Mouse (Mus musculus): ENCODE results near the gene Krtap3-2. TPM values are rescaled to one million over a fixed set of nuclear protein-coding genes. Genes with fewer than 3 reads are reported as not detected.

Krtap3-2 gene
- polyA plus RNA-seq, 1 experiment, result not detected

GRCm38 (mm10) chr11:99547892-99548291, 8.8 kb downstream of the Krtap3-2 start:
- Histone ChIP-seq H3K4me1 (ENCODE audit: control insufficient read depth, insufficient read depth, low read length) (no peaks in the 10 kb centered on the region), H3K27ac (ENCODE audit: control insufficient read depth, insufficient read depth, low read depth, low read length, poor library complexity) (no peak overlapping the region), H3K4me3 (replicated peaks; ENCODE audit: control insufficient read depth, low read depth, low read length) (no peak overlapping the region)
- TF ChIP-seq POLR2A (IDR thresholded peaks at IDR 0.05; ENCODE audit: borderline replicate concordance, control insufficient read depth, low read depth, low read length), result no peak

GRCm38 (mm10) chr11:99539721-99540120, 16.9 kb downstream of the Krtap3-2 start:
- 80% methylated on average over 9 of the region's 9 CpGs for WGBS
- no peaks in the 10 kb centered on the region for H3K4me1 ChIP-seq (ENCODE audit: control insufficient read depth, insufficient read depth, low read length)
- no peak overlapping the region for H3K4me3 ChIP-seq (replicated peaks; ENCODE audit: control insufficient read depth, low read depth, low read length)
- TF ChIP-seq CTCF (IDR thresholded peaks at IDR 0.05; ENCODE audit: control insufficient read depth, insufficient read depth, low read length) (no peak), POLR2A (IDR thresholded peaks at IDR 0.05; ENCODE audit: borderline replicate concordance, control insufficient read depth, low read depth, low read length) (no peak)
- no peak overlapping the region for H3K27ac ChIP-seq (ENCODE audit: control insufficient read depth, insufficient read depth, low read depth, low read length, poor library complexity)

GRCm38 (mm10) chr11:99521288-99521860, 35.3 kb downstream of the Krtap3-2 start, which contains the start of gene Krt39:
TSS of gene Krt39 (minus strand) at chr11:99521338.
- no peak for TF ChIP-seq POLR2A (IDR thresholded peaks at IDR 0.05; ENCODE audit: borderline replicate concordance, control insufficient read depth, low read depth, low read length)
- TF ChIP-seq CTCF (IDR thresholded peaks at IDR 0.05; ENCODE audit: control insufficient read depth, insufficient read depth, low read length), result no peak
- no peaks in the 10 kb centered on the region for H3K4me1 ChIP-seq (ENCODE audit: control insufficient read depth, insufficient read depth, low read length)
- no peak within 1 kb of the TSS for H3K27ac ChIP-seq (ENCODE audit: control insufficient read depth, insufficient read depth, low read depth, low read length, poor library complexity)
- H3K4me3 ChIP-seq (replicated peaks; ENCODE audit: control insufficient read depth, low read depth, low read length), result no peak within 1 kb of the TSS
- WGBS, result 70% methylated on average over 13 of the region's 13 CpGs

GRCm38 (mm10) chr11:99514098-99514497, 42.6 kb downstream of the Krtap3-2 start:
- Histone ChIP-seq H3K4me3 (replicated peaks; ENCODE audit: control insufficient read depth, low read depth, low read length) (no peak overlapping the region), H3K27ac (ENCODE audit: control insufficient read depth, insufficient read depth, low read depth, low read length, poor library complexity) (no peak overlapping the region), H3K4me1 (ENCODE audit: control insufficient read depth, insufficient read depth, low read length) (no peaks in the 10 kb centered on the region)
- TF ChIP-seq POLR2A (IDR thresholded peaks at IDR 0.05; ENCODE audit: borderline replicate concordance, control insufficient read depth, low read depth, low read length) (no peak), CTCF (IDR thresholded peaks at IDR 0.05; ENCODE audit: control insufficient read depth, insufficient read depth, low read length) (no peak)
- 74% methylated on average over 8 of the region's 8 CpGs for WGBS

Other genes starting within 250 kb of the Krtap3-2 start
- not detected in 2 replicates for gene Krt25, start 233.9 kb downstream of the Krtap3-2 start, polyA plus RNA-seq (2011; ENCODE audit: insufficient read depth, insufficient read length, low replicate concordance, missing spikeins)
- not detected in 2 replicates for gene Krt26, start 218.9 kb downstream of the Krtap3-2 start, polyA plus RNA-seq (2011; ENCODE audit: insufficient read depth, insufficient read length, low replicate concordance, missing spikeins)
- 2.6 TPM in 1 of 2 replicates, not detected in the other for gene Krt27, start 205.7 kb downstream of the Krtap3-2 start, polyA plus RNA-seq (2011; ENCODE audit: insufficient read depth, insufficient read length, low replicate concordance, missing spikeins)
- not detected in 2 replicates for gene Krt28, start 181.9 kb downstream of the Krtap3-2 start, polyA plus RNA-seq (2011; ENCODE audit: insufficient read depth, insufficient read length, low replicate concordance, missing spikeins)
- not detected in 2 replicates for gene Krt10, start 167.5 kb downstream of the Krtap3-2 start, polyA plus RNA-seq (2011; ENCODE audit: insufficient read depth, insufficient read length, low replicate concordance, missing spikeins)
- not detected in 2 replicates for gene Krt12, start 134.6 kb downstream of the Krtap3-2 start, polyA plus RNA-seq (2011; ENCODE audit: insufficient read depth, insufficient read length, low replicate concordance, missing spikeins)
- gene Krt20, start 118.7 kb downstream of the Krtap3-2 start, polyA plus RNA-seq (2011; ENCODE audit: insufficient read depth, insufficient read length, low replicate concordance, missing spikeins), result not detected in 2 replicates
- gene Krt23, start 63.7 kb downstream of the Krtap3-2 start, polyA plus RNA-seq (2011; ENCODE audit: insufficient read depth, insufficient read length, low replicate concordance, missing spikeins), result not detected in 2 replicates
- gene Krt39, start 35.5 kb downstream of the Krtap3-2 start, polyA plus RNA-seq (2011; ENCODE audit: insufficient read depth, insufficient read length, low replicate concordance, missing spikeins), result not detected in 2 replicates
- not detected in 2 replicates for gene Krt40, start 13.7 kb downstream of the Krtap3-2 start, polyA plus RNA-seq (2011; ENCODE audit: insufficient read depth, insufficient read length, low replicate concordance, missing spikeins)
- gene Krtap3-3, start 6.0 kb downstream of the Krtap3-2 start, polyA plus RNA-seq (2011; ENCODE audit: insufficient read depth, insufficient read length, low replicate concordance, missing spikeins), result not detected in 2 replicates
- gene Gm11939, start 2.6 kb upstream of the Krtap3-2 start, polyA plus RNA-seq (2011; ENCODE audit: insufficient read depth, insufficient read length, low replicate concordance, missing spikeins), result not detected in 2 replicates
- gene Krtap3-1, start 9.8 kb upstream of the Krtap3-2 start, polyA plus RNA-seq (2011; ENCODE audit: insufficient read depth, insufficient read length, low replicate concordance, missing spikeins), result not detected in 2 replicates
- gene Krtap1-5, start 24.2 kb upstream of the Krtap3-2 start, polyA plus RNA-seq (2011; ENCODE audit: insufficient read depth, insufficient read length, low replicate concordance, missing spikeins), result 1.5 TPM in 1 of 2 replicates, not detected in the other
- not detected in 2 replicates for gene Krtap1-4, start 26.8 kb upstream of the Krtap3-2 start, polyA plus RNA-seq (2011; ENCODE audit: insufficient read depth, insufficient read length, low replicate concordance, missing spikeins)
- gene Krtap1-3, start 34.5 kb upstream of the Krtap3-2 start, polyA plus RNA-seq (2011; ENCODE audit: insufficient read depth, insufficient read length, low replicate concordance, missing spikeins), result not detected in 2 replicates
- not detected in 2 replicates for gene Krtap9-3, start 41.3 kb upstream of the Krtap3-2 start, polyA plus RNA-seq (2011; ENCODE audit: insufficient read depth, insufficient read length, low replicate concordance, missing spikeins)
- not detected in 2 replicates for gene Gm11938, start 46.5 kb upstream of the Krtap3-2 start, polyA plus RNA-seq (2011; ENCODE audit: insufficient read depth, insufficient read length, low replicate concordance, missing spikeins)
- not detected in 2 replicates for gene Gm11937, start 53.3 kb upstream of the Krtap3-2 start, polyA plus RNA-seq (2011; ENCODE audit: insufficient read depth, insufficient read length, low replicate concordance, missing spikeins)
- not detected in 2 replicates for gene Krtap2-4, start 58.0 kb upstream of the Krtap3-2 start, polyA plus RNA-seq (2011; ENCODE audit: insufficient read depth, insufficient read length, low replicate concordance, missing spikeins)
- not detected in 2 replicates for gene Gm11562, start 63.6 kb upstream of the Krtap3-2 start, polyA plus RNA-seq (2011; ENCODE audit: insufficient read depth, insufficient read length, low replicate concordance, missing spikeins)
- gene Krtap4-1, start 71.4 kb upstream of the Krtap3-2 start, polyA plus RNA-seq (2011; ENCODE audit: insufficient read depth, insufficient read length, low replicate concordance, missing spikeins), result not detected in 2 replicates
- gene Krtap4-2, start 78.2 kb upstream of the Krtap3-2 start, polyA plus RNA-seq (2011; ENCODE audit: insufficient read depth, insufficient read length, low replicate concordance, missing spikeins), result not detected in 2 replicates
- gene Krtap4-7, start 87.2 kb upstream of the Krtap3-2 start, polyA plus RNA-seq (2011; ENCODE audit: insufficient read depth, insufficient read length, low replicate concordance, missing spikeins), result not detected in 2 replicates
- not detected in 2 replicates for gene Gm11555, start 93.4 kb upstream of the Krtap3-2 start, polyA plus RNA-seq (2011; ENCODE audit: insufficient read depth, insufficient read length, low replicate concordance, missing spikeins)
- not detected in 2 replicates for gene Gm11563, start 102.1 kb upstream of the Krtap3-2 start, polyA plus RNA-seq (2011; ENCODE audit: insufficient read depth, insufficient read length, low replicate concordance, missing spikeins)
- gene Krtap4-6, start 109.1 kb upstream of the Krtap3-2 start, polyA plus RNA-seq (2011; ENCODE audit: insufficient read depth, insufficient read length, low replicate concordance, missing spikeins), result not detected in 2 replicates
- not detected in 2 replicates for gene Gm14190, start 133.9 kb upstream of the Krtap3-2 start, polyA plus RNA-seq (2011; ENCODE audit: insufficient read depth, insufficient read length, low replicate concordance, missing spikeins)
- gene Gm14180, start 177.4 kb upstream of the Krtap3-2 start, polyA plus RNA-seq (2011; ENCODE audit: insufficient read depth, insufficient read length, low replicate concordance, missing spikeins), result not detected in 2 replicates
- not detected in 2 replicates for gene Gm11595, start 216.1 kb upstream of the Krtap3-2 start, polyA plus RNA-seq (2011; ENCODE audit: insufficient read depth, insufficient read length, low replicate concordance, missing spikeins)
- gene Krtap4-8, start 223.9 kb upstream of the Krtap3-2 start, polyA plus RNA-seq (2011; ENCODE audit: insufficient read depth, insufficient read length, low replicate concordance, missing spikeins), result not detected in 2 replicates
- gene Krtap4-9, start 228.3 kb upstream of the Krtap3-2 start, polyA plus RNA-seq (2011; ENCODE audit: insufficient read depth, insufficient read length, low replicate concordance, missing spikeins), result not detected in 2 replicates
- not detected in 2 replicates for gene Gm11596, start 236.6 kb upstream of the Krtap3-2 start, polyA plus RNA-seq (2011; ENCODE audit: insufficient read depth, insufficient read length, low replicate concordance, missing spikeins)
- gene Gm11569, start 242.1 kb upstream of the Krtap3-2 start, polyA plus RNA-seq (2011; ENCODE audit: insufficient read depth, insufficient read length, low replicate concordance, missing spikeins), result not detected in 2 replicates
- gene Gm11554, start 247.6 kb upstream of the Krtap3-2 start, polyA plus RNA-seq (2011; ENCODE audit: insufficient read depth, insufficient read length, low replicate concordance, missing spikeins), result not detected in 2 replicates